ENCODE assay signal across 8 mouse cellular contexts in the genomic region with DNA sequence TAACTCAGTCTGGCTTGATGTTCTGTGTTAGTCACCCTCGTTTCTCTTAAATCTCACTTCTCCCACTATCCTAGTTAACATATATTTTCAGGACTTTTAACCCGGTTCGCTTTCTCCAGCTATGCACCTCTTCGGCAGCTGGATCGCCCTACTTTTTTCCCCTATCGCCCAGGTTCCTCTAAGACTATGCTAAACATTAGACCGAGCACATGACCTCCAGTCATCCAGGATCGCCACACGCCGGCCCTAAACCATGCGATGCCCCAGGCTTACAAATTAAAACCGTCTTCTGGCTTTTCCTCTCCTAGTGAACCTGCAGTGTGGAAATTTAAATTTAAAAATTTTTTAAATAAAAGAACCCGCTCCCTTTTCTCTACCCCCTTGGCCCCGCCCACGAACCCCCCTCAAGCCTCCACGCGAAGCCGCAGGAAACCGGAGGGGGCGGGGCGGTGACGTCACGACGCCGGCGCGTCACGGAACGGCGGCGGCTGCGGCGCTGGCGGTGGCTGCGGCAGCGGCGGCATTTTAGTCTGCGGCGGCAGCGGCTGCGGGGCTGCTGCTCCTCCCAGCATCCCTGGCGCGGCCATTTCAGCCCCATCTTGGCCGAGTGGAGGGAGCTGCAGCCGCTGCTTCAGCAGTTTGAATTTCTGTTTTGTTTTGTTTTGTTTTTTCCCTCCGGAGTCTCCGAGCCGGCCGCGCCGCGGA. TPM values are rescaled to one million over a fixed set of nuclear protein-coding genes. Genes with fewer than 3 reads are reported as not detected.
DNase-seq lines count a peak whose midpoint lies in the region; ATAC-seq and TF ChIP-seq lines count a peak whose summit lies in the region.

A gene (plus strand): TSS at position 482 of the 705 bp plus-strand sequence.

- peak within 1 kb of the TSS; percentile 99 for H3K4me3 ChIP-seq in embryonic facial prominence, embryonic 13.5 days
- peak within 1 kb of the TSS; percentile 74 for H3K4me3 ChIP-seq in kidney, adult 2 months (ENCODE audit: insufficient read depth, low read depth, low read length)
- peak within 1 kb of the TSS; percentile 97 for H3K4me3 ChIP-seq in limb, embryonic 12.5 days (replicated peaks)
- peak within 1 kb of the TSS; percentile 99 for H3K4me3 ChIP-seq in midbrain, embryonic 14.5 days (replicated peaks; ENCODE audit: low read depth, low read length)

- peak within 1 kb of the TSS; percentile 98 for H3K9ac ChIP-seq in embryonic facial prominence, embryonic 13.5 days
- peak within 1 kb of the TSS; percentile 98 for H3K9ac ChIP-seq in limb, embryonic 12.5 days (replicated peaks)
- H3K9ac ChIP-seq in midbrain, embryonic 14.5 days (replicated peaks; ENCODE audit: low read length): peak within 1 kb of the TSS; percentile 96

- no peaks in the 10 kb centered on the region for H3K4me1 ChIP-seq in embryonic facial prominence, embryonic 13.5 days
- 0 out of 2 replicates have a peak, but pooled peaks cover 3% of the 10 kb centered on the region for H3K4me1 ChIP-seq in kidney, adult 2 months (ENCODE audit: control insufficient read depth, insufficient read depth, low read length)
- peaks cover 5% of the 10 kb centered on the region; the same call in 1 of the 2 replicates for H3K4me1 ChIP-seq in limb, embryonic 12.5 days (replicated peaks)
- H3K4me1 ChIP-seq in midbrain, embryonic 14.5 days (ENCODE audit: control insufficient read depth, insufficient read depth, low read length): peaks cover 19% of the 10 kb centered on the region

- H3K4me2 ChIP-seq in embryonic facial prominence, embryonic 13.5 days: peak within 1 kb of the TSS; percentile 95
- peak within 1 kb of the TSS; percentile 100 for H3K4me2 ChIP-seq in limb, embryonic 12.5 days
- H3K4me2 ChIP-seq in midbrain, embryonic 14.5 days (ENCODE audit: low read length): peak within 1 kb of the TSS; percentile 98

- WGBS in embryonic facial prominence, embryonic 13.5 days: under 1% methylated on average over 50 of the region's 52 CpGs
- WGBS in kidney, adult 2 months: under 1% methylated on average over 52 of the region's 52 CpGs
- WGBS in limb, embryonic 12.5 days: under 1% methylated on average over 51 of the region's 52 CpGs
- WGBS in midbrain, embryonic 14.5 days: under 1% methylated on average over 50 of the region's 52 CpGs

- peak; percentile 91 for DNase-seq in 416B (ENCODE audit: low read depth)
- DNase-seq in adrenal gland, postnatal 4 days (ENCODE audit: low spot score in 2 of 2): peak; percentile 95 to 98
- peak; percentile 96 to 99 for DNase-seq in heart, adult 18-20 months
- peak; percentile 97 for DNase-seq in kidney, adult 2 months
- DNase-seq in midbrain, embryonic 14.5 days: peak; percentile 98
- peak; percentile 95 for DNase-seq in spleen, adult 12 weeks (ENCODE audit: low spot score)

- peak within 1 kb of the TSS; percentile 100 for H3K27ac ChIP-seq in embryonic facial prominence, embryonic 13.5 days
- H3K27ac ChIP-seq in kidney, adult 2 months (ENCODE audit: insufficient read depth, low read depth, low read length): peak within 1 kb of the TSS; percentile 90
- H3K27ac ChIP-seq in limb, embryonic 12.5 days: peak within 1 kb of the TSS; percentile 100
- H3K27ac ChIP-seq in midbrain, embryonic 14.5 days (replicated peaks; ENCODE audit: low read depth, low read length): peak within 1 kb of the TSS; percentile 98

- TF ChIP-seq CTCF in kidney, adult 2 months (conservative IDR thresholded peaks at IDR 0.05; ENCODE audit: insufficient read depth, insufficient read length, low read depth, low read length): no peak

- peaks cover 4% of the 10 kb centered on the region; the same call in 1 of the 2 replicates for H3K36me3 ChIP-seq in embryonic facial prominence, embryonic 13.5 days
- H3K36me3 ChIP-seq in kidney, adult 2 months (ENCODE audit: control insufficient read depth, insufficient read depth, low read length): no peaks in the 10 kb centered on the region; the same call in 1 of the 2 replicates
- H3K36me3 ChIP-seq in limb, embryonic 12.5 days: peaks cover 7% of the 10 kb centered on the region; the same call in 1 of the 2 replicates
- no peaks in the 10 kb centered on the region for H3K36me3 ChIP-seq in midbrain, embryonic 14.5 days (ENCODE audit: control insufficient read depth, insufficient read depth, low read length)

- no peaks in the 10 kb centered on the region for H3K9me3 ChIP-seq in embryonic facial prominence, embryonic 13.5 days
- no peaks in the 10 kb centered on the region for H3K9me3 ChIP-seq in limb, embryonic 12.5 days
- H3K9me3 ChIP-seq in midbrain, embryonic 14.5 days (ENCODE audit: control insufficient read depth, low read length): no peaks in the 10 kb centered on the region

- ATAC-seq in embryonic facial prominence, embryonic 13.5 days (ENCODE audit: insufficient number of reproducible peaks, insufficient read depth, low FRiP score, low TSS enrichment, low read depth): peak; percentile 78
- ATAC-seq in limb, embryonic 12.5 days (ENCODE audit: insufficient number of reproducible peaks, insufficient read depth, low FRiP score, low TSS enrichment, low read depth): peak; percentile 75
- ATAC-seq in midbrain, embryonic 14.5 days (ENCODE audit: low FRiP score, low TSS enrichment): peak; percentile 86

- H3K27me3 ChIP-seq in embryonic facial prominence, embryonic 13.5 days: no peaks in the 10 kb centered on the region
- H3K27me3 ChIP-seq in kidney, adult 2 months (replicated peaks; ENCODE audit: control insufficient read depth, insufficient read depth, low read length): no peaks in the 10 kb centered on the region
- H3K27me3 ChIP-seq in limb, embryonic 12.5 days: no peaks in the 10 kb centered on the region
- H3K27me3 ChIP-seq in midbrain, embryonic 14.5 days (ENCODE audit: control insufficient read depth, insufficient read depth, low read length): no peaks in the 10 kb centered on the region

- peak; percentile 73 for TF ChIP-seq POLR2A in kidney, adult 2 months (IDR thresholded peaks at IDR 0.05; ENCODE audit: low read depth, low read length)

RNA-seq across cellular contexts. Expression of the gene that starts here (rescaled TPM):
- 10 to 100 TPM; 37.8 to 45.7 TPM for total RNA-seq in adrenal gland, postnatal 4 days (2021)
- polyA plus RNA-seq in embryonic facial prominence, embryonic 13.5 days (2015; fragmentation: Nextera tagmentation; extraction: Ambion mirVana): 12.6 and 14.4 TPM in 2 replicates
- 10 to 100 TPM; 20.1 to 21.5 TPM for total RNA-seq in heart, adult 18-20 months (2021)
- 8.4 and 11.3 TPM in 2 replicates for polyA plus RNA-seq in kidney, adult 2 months (2012; rRNA removed)
- polyA plus RNA-seq in limb, embryonic 12.5 days (2016; fragmentation: Nextera tagmentation; extraction: Ambion mirVana): 12.6 and 14.5 TPM in 2 replicates
- polyA plus RNA-seq in midbrain, embryonic 14.5 days (2014; fragmentation: Nextera tagmentation; extraction: Ambion mirVana): 14.5 and 14.6 TPM in 2 replicates

Comparison
In these comparisons a context has a peak if more than half of its experiments do, and no peak if none do; other contexts are left out.
1. Peak in every context shown above with its lines: DNase-seq, ATAC-seq, H3K4me3 ChIP-seq and H3K27ac ChIP-seq.